Mouse (Mus musculus): ENCODE data around the gene Scaper. TPM values are rescaled to one million over a fixed set of nuclear protein-coding genes. Genes with fewer than 3 reads are reported as not detected.

The Scaper gene
- total and polyA plus RNA-seq, 3 experiments: 4.2 to 5.2 (median 4.5) TPM

GRCm38 (mm10) chr9:55609751-55610150 lies 328.2 kb downstream of the Scaper start:
- DNase-seq (ENCODE audit: extremely low read depth): no peak
- Histone ChIP-seq H3K36me3 (replicated peaks in 1 of 2; ENCODE audit: control insufficient read depth in 1 of 2, insufficient read depth in 1 of 2, low read length in 1 of 2) (no peaks in the 10 kb centered on the region), H3K27me3 (replicated peaks) (no peaks in the 10 kb centered on the region), H3K4me1 (ENCODE audit: control insufficient read depth in 1 of 2, insufficient read depth in 2 of 2) (no peaks in the 10 kb centered on the region), H3K79me2 (replicated peaks; ENCODE audit: control insufficient read depth, extremely low read depth, insufficient read depth, poor library complexity, severe bottlenecking) (no peaks in the 10 kb centered on the region), H3K4me3 (replicated peaks in 1 of 3; ENCODE audit: low read depth in 2 of 3, low read length in 2 of 3, poor library complexity in 1 of 3) (no peak overlapping the region), H3K4me2 (ENCODE audit: insufficient read depth, low read depth, poor library complexity, severe bottlenecking) (no peak overlapping the region), H3K9me3 (replicated peaks; ENCODE audit: low read length) (no peaks in the 10 kb centered on the region), H3K27ac (ENCODE audit: insufficient read depth, low read depth) (no peak overlapping the region), H3K9ac (ENCODE audit: insufficient read depth, low read depth) (no peak overlapping the region)
- in situ Hi-C loops (cut with MboI; ENCODE audit: low pct_ligation_motif_present, low pct_unique_long_range_greater_than_20kb, low sequenced_read_pairs): no loop called here
- dilution Hi-C loops (cut with MboI; ENCODE audit: extremely low pct_ligation_motif_present, extremely low pct_unique_long_range_greater_than_20kb, low sequenced_read_pairs): no loop called here
- TF ChIP-seq JUND (conservative IDR thresholded peaks at IDR 0.05; ENCODE audit: low read depth, low read length) (no peak), GABPA (IDR thresholded peaks at IDR 0.05; ENCODE audit: insufficient replicate concordance, low read depth, low read length) (no peak), RCOR1 (conservative IDR thresholded peaks at IDR 0.05; ENCODE audit: low read depth, low read length) (no peak), BHLHE40 (IDR thresholded peaks at IDR 0.05; ENCODE audit: low read depth, low read length) (no peak), UBTF (IDR thresholded peaks at IDR 0.05; ENCODE audit: low read depth, low read length) (no peak), PAX5 (IDR thresholded peaks at IDR 0.05; ENCODE audit: low read length) (no peak), SIN3A (IDR thresholded peaks at IDR 0.05; ENCODE audit: low read length) (no peak), USF1 (IDR thresholded peaks at IDR 0.05; ENCODE audit: low read depth, low read length) (no peak), ELF1 (IDR thresholded peaks at IDR 0.05; ENCODE audit: low read depth, low read length) (no peak), HCFC1 (IDR thresholded peaks at IDR 0.05; ENCODE audit: low read depth, low read length) (no peak), JUN (IDR thresholded peaks at IDR 0.05; ENCODE audit: insufficient read depth, low read depth, low read length) (no peak), MYC (IDR thresholded peaks at IDR 0.05; ENCODE audit: low read depth, low read length) (no peak), KAT2A (IDR thresholded peaks at IDR 0.05; ENCODE audit: insufficient replicate concordance, low read length) (no peak), POLR2A (IDR thresholded peaks at IDR 0.05; ENCODE audit: low read depth, low read length) (no peak), TBP (conservative IDR thresholded peaks at IDR 0.05; ENCODE audit: low read depth, low read length) (no peak), ZC3H11A (IDR thresholded peaks at IDR 0.05; ENCODE audit: low read depth, low read length) (no peak), E2F4 (IDR thresholded peaks at IDR 0.05; ENCODE audit: insufficient replicate concordance, low read depth, low read length) (no peak), RAD21 (IDR thresholded peaks at IDR 0.05; ENCODE audit: low read depth, low read length) (no peak), MAFK (IDR thresholded peaks at IDR 0.05; ENCODE audit: insufficient replicate concordance, low read length) (no peak)

DNA sequence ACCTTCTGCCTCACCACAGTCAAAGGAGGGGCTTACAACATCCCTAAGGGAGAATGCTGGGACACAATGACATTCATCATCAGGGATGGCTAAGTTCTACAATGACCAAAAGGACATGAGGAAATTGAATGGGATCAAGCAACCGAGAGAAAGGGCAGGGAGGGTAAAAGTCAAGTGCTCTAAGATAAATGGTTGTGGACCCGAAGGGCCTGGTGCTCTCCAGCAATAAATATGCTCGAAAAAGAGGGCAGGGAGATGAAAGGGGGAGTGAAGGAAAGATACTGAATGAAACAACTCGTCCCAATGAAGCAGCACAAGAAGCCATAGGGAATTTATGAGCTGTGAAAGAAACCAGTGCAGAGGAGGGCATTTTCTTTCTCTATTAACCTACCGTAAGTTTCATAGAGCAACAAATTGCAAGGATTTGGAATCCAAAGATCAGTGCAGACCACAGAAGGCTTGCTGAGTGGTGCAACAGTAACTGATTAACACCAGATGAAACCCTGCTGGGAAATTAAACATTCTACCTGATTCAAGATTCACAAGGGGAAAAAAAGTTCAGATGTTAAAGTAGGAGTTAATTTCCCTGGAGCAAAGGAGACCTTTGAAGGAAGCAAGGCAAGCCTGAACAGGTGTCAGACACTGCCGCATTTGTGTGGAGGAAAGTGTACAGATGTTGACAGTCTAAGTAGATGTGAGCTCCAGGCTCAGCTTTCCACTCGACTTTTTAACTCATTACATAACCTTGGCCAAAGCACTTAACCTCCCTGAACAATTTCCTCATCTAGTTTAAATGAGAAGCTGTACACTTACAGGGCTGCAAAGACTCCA lies 329.0 kb downstream of the Scaper start:
- H3K4me3 ChIP-seq (replicated peaks in 1 of 3; ENCODE audit: low read depth in 2 of 3, low read length in 2 of 3, poor library complexity in 1 of 3): no peak overlapping the region
- no peaks in the 10 kb centered on the region for H3K79me2 ChIP-seq (replicated peaks; ENCODE audit: control insufficient read depth, extremely low read depth, insufficient read depth, poor library complexity, severe bottlenecking)
- no peaks in the 10 kb centered on the region for H3K4me1 ChIP-seq (ENCODE audit: control insufficient read depth in 1 of 2, insufficient read depth in 2 of 2)
- H3K9ac ChIP-seq (ENCODE audit: insufficient read depth, low read depth): no peak overlapping the region
- in situ Hi-C loops (cut with MboI; ENCODE audit: low pct_ligation_motif_present, low pct_unique_long_range_greater_than_20kb, low sequenced_read_pairs) (no loop called here), dilution Hi-C loops (cut with MboI; ENCODE audit: extremely low pct_ligation_motif_present, extremely low pct_unique_long_range_greater_than_20kb, low sequenced_read_pairs) (no loop called here)
- no peaks in the 10 kb centered on the region for H3K27me3 ChIP-seq (replicated peaks)
- H3K27ac ChIP-seq (ENCODE audit: insufficient read depth, low read depth): no peak overlapping the region
- H3K9me3 ChIP-seq (replicated peaks; ENCODE audit: low read length): no peaks in the 10 kb centered on the region
- no peak overlapping the region for H3K4me2 ChIP-seq (ENCODE audit: insufficient read depth, low read depth, poor library complexity, severe bottlenecking)
- H3K36me3 ChIP-seq (replicated peaks in 1 of 2; ENCODE audit: control insufficient read depth in 1 of 2, insufficient read depth in 1 of 2, low read length in 1 of 2): no peaks in the 10 kb centered on the region
- no peak for TF ChIP-seq ZKSCAN1 (IDR thresholded peaks at IDR 0.05; ENCODE audit: borderline replicate concordance, low read depth, low read length)
- TF ChIP-seq MAZ (IDR thresholded peaks at IDR 0.05; ENCODE audit: low read depth, low read length): no peak
- TF ChIP-seq MXI1 (IDR thresholded peaks at IDR 0.05; ENCODE audit: low read depth, low read length): no peak
- no peak for TF ChIP-seq NELFE (IDR thresholded peaks at IDR 0.05; ENCODE audit: low read depth, low read length)
- no peak for TF ChIP-seq TBP (conservative IDR thresholded peaks at IDR 0.05; ENCODE audit: low read depth, low read length)
- no peak for TF ChIP-seq POLR2A (IDR thresholded peaks at IDR 0.05; ENCODE audit: low read depth, low read length)
- no peak for TF ChIP-seq CHD2 (IDR thresholded peaks at IDR 0.05; ENCODE audit: low read length)
- TF ChIP-seq ETS1 (conservative IDR thresholded peaks at IDR 0.05; ENCODE audit: low read depth, low read length): no peak
- TF ChIP-seq GABPA (IDR thresholded peaks at IDR 0.05; ENCODE audit: insufficient replicate concordance, low read depth, low read length): no peak
- no peak for TF ChIP-seq BHLHE40 (IDR thresholded peaks at IDR 0.05; ENCODE audit: low read depth, low read length)
- no peak for TF ChIP-seq MYC (IDR thresholded peaks at IDR 0.05; ENCODE audit: low read depth, low read length)
- no peak for TF ChIP-seq USF2 (conservative IDR thresholded peaks at IDR 0.05; ENCODE audit: low read depth, low read length)
- no peak for TF ChIP-seq CTCF (conservative IDR thresholded peaks at IDR 0.05 in 1 of 2, IDR thresholded peaks at IDR 0.05 in 1 of 2; ENCODE audit: low read depth in 2 of 2, low read length in 2 of 2)
- TF ChIP-seq MAX (IDR thresholded peaks at IDR 0.05; ENCODE audit: low read length): no peak
- TF ChIP-seq CHD1 (IDR thresholded peaks at IDR 0.05; ENCODE audit: low read depth, low read length): no peak
- TF ChIP-seq PAX5 (IDR thresholded peaks at IDR 0.05; ENCODE audit: low read length): no peak
- DNase-seq (ENCODE audit: extremely low read depth): no peak
